Mouse (Mus musculus) embryonic facial prominence, embryonic 10.5 days (tissue): ENCODE measurements at regions not wholly inside any gene's neighbourhood (a gene's known extent, or its start where the extent isn't known, plus 50 kb on each side); places are given as distances from the start of the nearest gene placed in this dataset.
A peak's percentile ranks its signal among the peaks of the same experiment; 100 is the strongest.
"Not testable (repeated sequence)": the region's sequence is repeated elsewhere in the genome, so short reads cannot be mapped to it uniquely, and the experiment has no call there.

Experiments
- DNase-seq: peaks from one replicate; pipeline ENCODE4 v3.0.0-alpha.2; 2017; ENCODE audit warnings: low spot score
- H3K27ac ChIP-seq: fragments of 300-500 bp; sonication (generic); replicated peaks from 2 replicates; pipeline ENCODE4 v1.5.1; 2016; ENCODE audit warnings: mild to moderate bottlenecking
- H3K27me3 ChIP-seq: fragments of 300-500 bp; sonication (generic); replicated peaks from 2 replicates; pipeline ENCODE4 v1.6.1; 2016; ENCODE audit warnings: low read depth, mild to moderate bottlenecking; ENCODE audit not compliant: poor library complexity, severe bottlenecking
- H3K36me3 ChIP-seq: fragments of 300-500 bp; sonication (generic); replicated peaks from 2 replicates; pipeline ENCODE4 v1.6.1; 2016; ENCODE audit warnings: mild to moderate bottlenecking, moderate library complexity
- H3K4me1 ChIP-seq: fragments of 300-500 bp; sonication (generic); 2 replicates; pipeline ENCODE4 v1.6.1; 2016
- H3K4me3 ChIP-seq: fragments of 300-500 bp; sonication (generic); 2 replicates; pipeline ENCODE4 v1.5.1; 2016; ENCODE audit warnings: mild to moderate bottlenecking, moderate library complexity
- H3K9me3 ChIP-seq: fragments of 300-500 bp; sonication (generic); 2 replicates; pipeline ENCODE4 v1.6.1; 2016; ENCODE audit warnings: mild to moderate bottlenecking
- WGBS: fragments of 180-500 bp; shearing (Covaris S2); methylation state at CpG from one replicate; pipeline ENCODE4 v1.1.7; 2016; 5-methylcytosine and 5-hydroxymethylcytosine counted together

GRCm38 (mm10) chr1:18058211-18058971 is 87.3 kb downstream of the Crisp4 start:
- peak; percentile 69 for DNase-seq
- under 1% methylated on average over 77 of the region's 77 CpGs for WGBS
- Histone ChIP-seq H3K4me1 (peaks cover 15% of the 10 kb centered on the region), H3K36me3 (no peaks in the 10 kb centered on the region), H3K4me3 (peak overlapping the region; percentile 72), H3K27me3 (peaks cover 54% of the 10 kb centered on the region), H3K9me3 (no peaks in the 10 kb centered on the region), H3K27ac (peak overlapping the region; percentile 77)

GRCm38 (mm10) chr1:18057646-18058210 is 88.0 kb downstream of the Crisp4 start:
- WGBS: 1% methylated on average over 26 of the region's 26 CpGs
- peak; percentile 55 for DNase-seq
- Histone ChIP-seq H3K9me3 (no peaks in the 10 kb centered on the region), H3K27me3 (peaks cover 54% of the 10 kb centered on the region), H3K4me3 (peak overlapping the region; percentile 72), H3K4me1 (peaks cover 15% of the 10 kb centered on the region), H3K27ac (peak overlapping the region; percentile 77), H3K36me3 (no peaks in the 10 kb centered on the region)

GRCm38 (mm10) chr1:18057003-18057402 is 88.7 kb downstream of the Crisp4 start:
- not testable (repeated sequence) for H3K27ac ChIP-seq, H3K9me3 ChIP-seq, H3K36me3 ChIP-seq
- 7% methylated on average over 11 of the region's 11 CpGs for WGBS
- DNase-seq: peak; percentile 40
- Histone ChIP-seq H3K4me3 (peak overlapping the region; percentile 72), H3K4me1 (peaks cover 15% of the 10 kb centered on the region), H3K27me3 (peaks cover 54% of the 10 kb centered on the region)

GRCm38 (mm10) chr1:18030226-18030625 is 115.5 kb downstream of the Crisp4 start:
- H3K4me1 ChIP-seq: no peaks in the 10 kb centered on the region
- no peak overlapping the region for H3K27ac ChIP-seq
- no peak for DNase-seq
- H3K4me3 ChIP-seq: no peak overlapping the region
- 56% methylated on average over 3 of the region's 3 CpGs for WGBS
- no peaks in the 10 kb centered on the region for H3K9me3 ChIP-seq
- no peaks in the 10 kb centered on the region for H3K27me3 ChIP-seq
- no peaks in the 10 kb centered on the region for H3K36me3 ChIP-seq

GRCm38 (mm10) chr1:18012941-18013340 is 132.8 kb downstream of the Crisp4 start:
- H3K27ac ChIP-seq, H3K9me3 ChIP-seq, H3K27me3 ChIP-seq, H3K4me1 ChIP-seq, DNase-seq, H3K36me3 ChIP-seq, H3K4me3 ChIP-seq: not testable (repeated sequence)

- WGBS: 14% methylated on average over 3 of the region's 3 CpGs
- DNase-seq: peak; percentile 30
These were observed 165.1 kb downstream of the Crisp4 start for GRCm38 (mm10) chr1:17980604-17981003.

GRCm38 (mm10) chr1:17978086-17978485 is 167.6 kb downstream of the Crisp4 start:
- no peaks in the 10 kb centered on the region for H3K4me1 ChIP-seq
- H3K9me3 ChIP-seq: no peaks in the 10 kb centered on the region
- no peaks in the 10 kb centered on the region for H3K36me3 ChIP-seq
- 76% methylated on average over 2 of the region's 2 CpGs for WGBS
- no peaks in the 10 kb centered on the region for H3K27me3 ChIP-seq
- DNase-seq: no peak
- no peak overlapping the region for H3K4me3 ChIP-seq
- H3K27ac ChIP-seq: no peak overlapping the region

More at GRCm38 (mm10) chr1:17980604-17981003, 165.1 kb downstream of the Crisp4 start:
- H3K36me3 ChIP-seq: no peaks in the 10 kb centered on the region
- no peak overlapping the region for H3K27ac ChIP-seq
- H3K4me3 ChIP-seq: no peak overlapping the region
- no peaks in the 10 kb centered on the region for H3K4me1 ChIP-seq
- no peaks in the 10 kb centered on the region for H3K9me3 ChIP-seq
- no peaks in the 10 kb centered on the region for H3K27me3 ChIP-seq

- WGBS: 96% methylated on average over 21 of the region's 21 CpGs
- DNase-seq: not testable (repeated sequence)
These were observed 188.8 kb downstream of the Crisp4 start for GRCm38 (mm10) chr1:17956881-17957280.

GRCm38 (mm10) chr1:17932108-17932810 is 213.4 kb downstream of the Crisp4 start:
- H3K4me3 ChIP-seq, H3K36me3 ChIP-seq, DNase-seq, H3K27me3 ChIP-seq, H3K27ac ChIP-seq, H3K9me3 ChIP-seq, H3K4me1 ChIP-seq: not testable (repeated sequence)
- WGBS: 66% methylated on average over 4 of the region's 4 CpGs

More at GRCm38 (mm10) chr1:17956881-17957280, 188.8 kb downstream of the Crisp4 start:
- not testable (repeated sequence) for H3K4me3 ChIP-seq, H3K27me3 ChIP-seq, H3K9me3 ChIP-seq, H3K27ac ChIP-seq, H3K36me3 ChIP-seq, H3K4me1 ChIP-seq
